Mouse (Mus musculus): Measurements from ENCODE around the gene Csl. TPM values are rescaled to one million over a fixed set of nuclear protein-coding genes. Genes with fewer than 3 reads are reported as not detected.

Csl gene
- total RNA-seq (2021), result 1 to 10 TPM; 1.5 to 1.8 TPM
- long read RNA-seq, experiment 1, result 0 reads
- long read RNA-seq, experiment 2, result 0 reads

GRCm38 (mm10) chr10:99759558-99759957 lies at the start of gene Csl:
Gene Csl, minus strand, starts transcription at chr10:99759658.
- intact Hi-C loops (cut with DNase I), result no loop called here

GRCm38 (mm10) chr10:99789418-99789817 lies 30.0 kb upstream of the Csl start:
- intact Hi-C loops (cut with DNase I), result no loop called here
- no peak for DNase-seq

More at GRCm38 (mm10) chr10:99759558-99759957, at the start of gene Csl:
- DNase-seq, result no peak

- intact Hi-C loops (cut with DNase I), result no loop called here
- DNase-seq, result no peak
Observed at GRCm38 (mm10) chr10:99774228-99775120, 15.0 kb upstream of the Csl start.

- intact Hi-C loops (cut with DNase I), result no loop called here
- no peak for DNase-seq
Observed at GRCm38 (mm10) chr10:99750146-99750545, 9.3 kb downstream of the Csl start.

GRCm38 (mm10) chr10:99748668-99749260 lies 10.7 kb downstream of the Csl start:
- intact Hi-C loops (cut with DNase I), result no loop called here
- no peak for DNase-seq

GRCm38 (mm10) chr10:99748009-99748408 lies 11.4 kb downstream of the Csl start:
- DNase-seq, result no peak
- intact Hi-C loops (cut with DNase I), result no loop called here

- DNase-seq, result no peak
- intact Hi-C loops (cut with DNase I), result no loop called here
Observed at GRCm38 (mm10) chr10:99741609-99742280, 17.7 kb downstream of the Csl start.

GRCm38 (mm10) chr10:99713129-99713528 lies 46.3 kb downstream of the Csl start:
- DNase-seq, result no peak
- intact Hi-C loops (cut with DNase I), result no loop called here

GRCm38 (mm10) chr10:99711567-99711966 lies 47.9 kb downstream of the Csl start:
- DNase-seq, result no peak
- intact Hi-C loops (cut with DNase I), result no loop called here
